25 mouse cellular contexts compared by ENCODE assay signal in genomic region chr16:17724448-17724847, GRCm38 (mm10). TPM values are rescaled to one million over a fixed set of nuclear protein-coding genes. Genes with fewer than 3 reads are reported as not detected.
DNase-seq lines count a peak whose midpoint lies in the region; ATAC-seq and TF ChIP-seq lines count a peak whose summit lies in the region.
"Had no signal": no experiment of that assay in that cellular context is flagged by ENCODE, and none has a peak within 500 bp of the region (broad histone marks: within the 10 kb centered on the region; RNA-seq: fewer than 3 reads in every experiment).

No protein-coding gene starts in this region.

- H3K36me3 ChIP-seq in liver, adult 2 months (ENCODE audit: control insufficient read depth, insufficient read depth, low read length): no peaks in the 10 kb centered on the region
- H3K36me3 ChIP-seq in liver, embryonic 12.5 days: no peaks in the 10 kb centered on the region
- no peaks in the 10 kb centered on the region for H3K36me3 ChIP-seq in embryonic facial prominence, embryonic 12.5 days
- H3K36me3 ChIP-seq: hindbrain, embryonic 13.5 days; intestine, embryonic 15.5 days; neural tube, embryonic 15.5 days; stomach, embryonic 15.5 days had no signal

- H3K27me3 ChIP-seq in liver, adult 2 months (ENCODE audit: control insufficient read depth, insufficient read depth, low read length): no peaks in the 10 kb centered on the region
- no peaks in the 10 kb centered on the region; the same call in 1 of the 2 replicates for H3K27me3 ChIP-seq in liver, embryonic 12.5 days (replicated peaks)
- no peaks in the 10 kb centered on the region for H3K27me3 ChIP-seq in embryonic facial prominence, embryonic 12.5 days
- H3K27me3 ChIP-seq: hindbrain, embryonic 13.5 days; intestine, embryonic 15.5 days; liver, embryonic 15.5 days; neural tube, embryonic 15.5 days; stomach, embryonic 15.5 days had no signal

- TF ChIP-seq POLR2A in liver, adult 2 months (IDR thresholded peaks at IDR 0.05; ENCODE audit: extremely low read depth, insufficient read depth, low read length): no peak

- TF ChIP-seq CTCF in liver, adult 2 months (IDR thresholded peaks at IDR 0.05; ENCODE audit: low read depth, low read length): peak; percentile 4; the same call in 1 of the 2 replicates

- no peak overlapping the region for H3K9ac ChIP-seq in liver, adult 2 months (ENCODE audit: low read depth, low read length)
- no peak overlapping the region for H3K9ac ChIP-seq in liver, embryonic 12.5 days
- no peak overlapping the region for H3K9ac ChIP-seq in embryonic facial prominence, embryonic 12.5 days
- H3K9ac ChIP-seq: hindbrain, embryonic 13.5 days; intestine, embryonic 15.5 days; liver, embryonic 15.5 days; neural tube, embryonic 15.5 days; stomach, embryonic 15.5 days had no signal

- no peaks in the 10 kb centered on the region for H3K9me3 ChIP-seq in liver, embryonic 12.5 days (replicated peaks)
- H3K9me3 ChIP-seq in embryonic facial prominence, embryonic 12.5 days: no peaks in the 10 kb centered on the region
- H3K9me3 ChIP-seq: hindbrain, embryonic 13.5 days; intestine, embryonic 15.5 days; liver, embryonic 15.5 days; neural tube, embryonic 15.5 days; stomach, embryonic 15.5 days had no signal

- intact Hi-C loops in heart, postnatal 10 days (cut with DNase I): loop anchor here (10.0 kb wide), 1 partner anchor 80 kb away; the partner anchor contains the start of gene Ccdc74a

- no peak overlapping the region for H3K4me3 ChIP-seq in liver, adult 2 months (ENCODE audit: insufficient read depth, low read depth, low read length)
- H3K4me3 ChIP-seq in liver, embryonic 12.5 days: no peak overlapping the region
- no peak overlapping the region for H3K4me3 ChIP-seq in embryonic facial prominence, embryonic 12.5 days
- H3K4me3 ChIP-seq: hindbrain, embryonic 13.5 days; intestine, embryonic 15.5 days; liver, embryonic 15.5 days; neural tube, embryonic 15.5 days; stomach, embryonic 15.5 days had no signal

- ATAC-seq in liver, embryonic 12.5 days: no peak
- ATAC-seq in embryonic facial prominence, embryonic 12.5 days (ENCODE audit: insufficient number of reproducible peaks, insufficient read depth, low FRiP score, low TSS enrichment): peak; percentile 39; the same call in 1 of the 2 replicates
- ATAC-seq: forebrain, embryonic 14.5 days; intestine, embryonic 15.5 days; lung, postnatal 0 days had no signal

- peak; percentile 17 for DNase-seq in cerebellum, adult 11-12 months
- DNase-seq in cerebellum, adult 18-20 months: no peak
- DNase-seq in liver, adult 2 months (ENCODE audit: extremely low read depth, low read depth, low spot score): no peak
- DNase-seq in B cell, adult 2 months: peak; percentile 16 to 21
- DNase-seq in lung, adult 18-20 months: no peak
- DNase-seq in heart, postnatal 10 days: no peak
- DNase-seq: adrenal gland, postnatal 14 days; cerebellum, adult 11 months; cerebellum, postnatal 25 days; embryo, embryonic 11 days; gastrocnemius, postnatal 25 days; heart, postnatal 14 days; kidney, adult 9 months; kidney, postnatal 25 days; left cerebral cortex, postnatal 4 days had no signal

- WGBS in liver, adult 2 months: 98% methylated on average over 3 of the region's 3 CpGs
- 90% methylated on average over 3 of the region's 3 CpGs for WGBS in liver, embryonic 12.5 days (ENCODE audit: insufficient replicate concordance)
- WGBS in embryonic facial prominence, embryonic 12.5 days: 96% methylated on average over 3 of the region's 3 CpGs

- peaks cover 14% of the 10 kb centered on the region; the same call in 1 of the 2 replicates for H3K79me2 ChIP-seq in liver, adult 2 months (ENCODE audit: control insufficient read depth, insufficient read depth, low read length)

- no peak overlapping the region for H3K4me2 ChIP-seq in liver, embryonic 12.5 days
- H3K4me2 ChIP-seq in embryonic facial prominence, embryonic 12.5 days (replicated peaks): no peak overlapping the region
- H3K4me2 ChIP-seq: heart, embryonic 11.5 days; hindbrain, embryonic 13.5 days; intestine, embryonic 15.5 days; liver, embryonic 15.5 days; neural tube, embryonic 15.5 days; stomach, embryonic 15.5 days had no signal

- H3K4me1 ChIP-seq in liver, adult 2 months (ENCODE audit: control insufficient read depth, insufficient read depth, low read length): peaks cover 13% of the 10 kb centered on the region
- H3K4me1 ChIP-seq in liver, embryonic 12.5 days: peaks cover 31% of the 10 kb centered on the region
- peaks cover 12% of the 10 kb centered on the region for H3K4me1 ChIP-seq in embryonic facial prominence, embryonic 12.5 days

- no peak overlapping the region for H3K27ac ChIP-seq in liver, adult 2 months (replicated peaks; ENCODE audit: insufficient read depth, low read depth, low read length)
- H3K27ac ChIP-seq in liver, embryonic 12.5 days: no peak overlapping the region
- H3K27ac ChIP-seq in embryonic facial prominence, embryonic 12.5 days: no peak overlapping the region
- H3K27ac ChIP-seq: hindbrain, embryonic 13.5 days; intestine, embryonic 15.5 days; liver, embryonic 15.5 days; neural tube, embryonic 15.5 days; stomach, embryonic 15.5 days had no signal

RNA-seq across cellular contexts. Expression of gene Med15, which starts 8.2 kb away (rescaled TPM):
- total RNA-seq in liver, adult 2 months (2014; rRNA removed): 14.8 and 23.4 TPM in 2 replicates
- 32.6 and 49.7 TPM in 2 replicates for polyA plus RNA-seq in liver, adult 2 months (2012; rRNA removed)
- polyA plus RNA-seq in liver, embryonic 12.5 days (2016; fragmentation: Nextera tagmentation; extraction: Ambion mirVana): 24.2 and 25.2 TPM in 2 replicates
- 44.5 and 48.2 TPM in 2 replicates for polyA plus RNA-seq in embryonic facial prominence, embryonic 12.5 days (2016; fragmentation: Nextera tagmentation; extraction: Ambion mirVana)
- 10 to 100 TPM; 34.7 to 39.1 TPM for total RNA-seq in heart, postnatal 10 days (2021)

RNA-seq across cellular contexts. Expression of gene Klhl22, which starts 35.0 kb away (rescaled TPM):
- total RNA-seq in liver, adult 2 months (2014; rRNA removed): 9.7 and 10.2 TPM in 2 replicates
- polyA plus RNA-seq in liver, adult 2 months (2012; rRNA removed): 25.5 and 28.2 TPM in 2 replicates
- 23.5 and 24.0 TPM in 2 replicates for polyA plus RNA-seq in liver, embryonic 12.5 days (2016; fragmentation: Nextera tagmentation; extraction: Ambion mirVana)
- polyA plus RNA-seq in embryonic facial prominence, embryonic 12.5 days (2016; fragmentation: Nextera tagmentation; extraction: Ambion mirVana): 92.6 and 94.5 TPM in 2 replicates
- total RNA-seq in heart, postnatal 10 days (2021): 10 to 100 TPM; 26.9 to 27.6 TPM

Comparison
In these comparisons a context has a peak if more than half of its experiments do, and no peak if none do; other contexts are left out.
1. DNase-seq: peak in cerebellum, adult 11-12 months (single experiment) and B cell, adult 2 months (2 of 2); none in cerebellum, adult 18-20 months (0 of 2), liver, adult 2 months (single experiment), lung, adult 18-20 months (0 of 2) and heart, postnatal 10 days (0 of 2).